Mouse (Mus musculus): Measurements from ENCODE around the gene Gm3278. TPM values are rescaled to one million over a fixed set of nuclear protein-coding genes. Genes with fewer than 3 reads are reported as not detected.
"Not testable (repeated sequence)": the region's sequence is repeated elsewhere in the genome, so short reads cannot be mapped to it uniquely, and the experiment has no call there.

The Gm3278 gene
- 0.24 TPM in 1 of 2 replicates, not detected in the other for polyA plus RNA-seq (2014; fragmentation: Nextera tagmentation; extraction: Ambion mirVana)

DNA sequence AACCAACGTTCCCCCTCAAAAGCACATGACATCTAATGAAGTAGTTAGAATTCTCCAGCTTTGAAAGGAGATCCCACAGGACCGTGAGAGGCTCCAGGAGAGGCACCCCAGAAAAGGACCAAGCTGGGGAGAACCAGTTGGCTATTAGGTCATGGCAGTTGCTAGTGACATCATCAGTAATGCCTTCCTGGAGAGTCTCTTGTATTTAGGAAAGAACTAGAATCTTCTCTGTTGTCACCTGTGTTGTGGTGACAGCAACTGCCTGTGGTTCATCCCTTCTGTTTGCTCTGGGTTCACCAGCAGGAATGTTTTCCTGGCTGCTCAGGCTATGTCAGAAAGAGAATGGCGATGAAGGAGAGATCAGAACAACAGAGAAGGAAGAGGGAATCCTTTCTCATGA lies at the start of gene Gm3278:
TSS of gene Gm3278 (plus strand) at position 301 of the 400 bp plus-strand sequence.
- 50% methylated on average over 1 of the region's 3 CpGs for WGBS (ENCODE audit: insufficient replicate concordance)
- H3K9me3 ChIP-seq (replicated peaks; ENCODE audit: control insufficient read depth, low read length); H3K9ac ChIP-seq (ENCODE audit: low read depth, low read length); ATAC-seq (replicated peaks; ENCODE audit: insufficient number of reproducible peaks, low FRiP score, low TSS enrichment); H3K4me3 ChIP-seq (ENCODE audit: low read depth, low read length); H3K4me2 ChIP-seq; H3K4me1 ChIP-seq (ENCODE audit: control insufficient read depth, insufficient read depth, low read length); H3K36me3 ChIP-seq (ENCODE audit: control insufficient read depth, insufficient read depth, low read length); H3K27me3 ChIP-seq (ENCODE audit: control insufficient read depth, insufficient read depth, low read length); H3K27ac ChIP-seq (ENCODE audit: low read depth, low read length): not testable (repeated sequence)

DNA sequence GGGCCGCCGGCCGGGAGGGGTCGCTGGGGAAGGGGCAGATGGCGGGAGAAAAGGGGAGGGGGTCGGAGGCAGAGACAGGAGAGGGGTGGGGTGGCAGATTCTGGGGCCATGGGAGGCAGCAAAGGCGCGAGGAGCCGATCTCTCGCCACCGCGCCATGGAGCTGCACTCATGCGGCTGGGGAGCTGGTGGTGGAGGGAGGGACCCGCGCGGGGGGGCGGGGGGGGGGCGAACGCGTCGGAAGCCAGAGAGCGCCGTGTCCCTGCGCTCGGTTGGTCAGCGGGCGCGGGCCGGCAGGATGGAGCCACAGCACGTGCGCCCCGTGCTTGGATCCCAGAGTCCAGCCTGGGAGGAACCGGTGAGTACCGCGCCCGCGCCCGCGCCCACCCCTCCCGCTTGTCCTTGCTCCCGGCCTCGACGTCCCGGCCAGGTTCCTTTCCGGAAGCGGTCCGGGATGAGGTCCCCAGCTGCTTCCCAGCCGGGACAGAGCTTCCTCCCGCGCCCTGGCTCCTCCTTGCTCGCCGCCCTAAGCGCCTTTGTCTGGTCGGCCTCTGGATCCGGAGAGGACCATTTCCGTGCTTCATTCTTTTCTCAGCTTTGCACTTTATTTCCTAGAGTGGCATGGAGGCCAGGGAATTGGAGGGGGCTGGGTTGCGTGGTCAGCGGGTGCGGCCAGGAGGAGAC lies 36.8 kb upstream of the Gm3278 start, which contains the start of gene Gm3264:
TSS of gene Gm3264 (plus strand) at position 278 of the 682 bp plus-strand sequence.
- H3K27me3 ChIP-seq (ENCODE audit: control insufficient read depth, insufficient read depth, low read length); H3K9ac ChIP-seq (ENCODE audit: low read depth, low read length); H3K27ac ChIP-seq (ENCODE audit: low read depth, low read length); H3K9me3 ChIP-seq (replicated peaks; ENCODE audit: control insufficient read depth, low read length); ATAC-seq (replicated peaks; ENCODE audit: insufficient number of reproducible peaks, low FRiP score, low TSS enrichment); H3K36me3 ChIP-seq (ENCODE audit: control insufficient read depth, insufficient read depth, low read length); H3K4me1 ChIP-seq (ENCODE audit: control insufficient read depth, insufficient read depth, low read length): not testable (repeated sequence)
- peak within 1 kb of the TSS; percentile 35 for H3K4me3 ChIP-seq (ENCODE audit: low read depth, low read length)
- 3% methylated on average over 31 of the region's 59 CpGs for WGBS (ENCODE audit: insufficient replicate concordance)
- H3K4me2 ChIP-seq, result peak within 1 kb of the TSS; percentile 50

Other genes starting within 250 kb of the Gm3278 start
- 0.79 and 1.2 TPM in 2 replicates for gene Gm3239, start 228.2 kb upstream of the Gm3278 start, polyA plus RNA-seq (2014; fragmentation: Nextera tagmentation; extraction: Ambion mirVana)
- 0.20 TPM in 1 of 2 replicates, not detected in the other for gene Gm7876, start 183.2 kb upstream of the Gm3278 start, polyA plus RNA-seq (2014; fragmentation: Nextera tagmentation; extraction: Ambion mirVana)
- 0.70 and 0.77 TPM in 2 replicates for gene Gm3252, start 165.6 kb upstream of the Gm3278 start, polyA plus RNA-seq (2014; fragmentation: Nextera tagmentation; extraction: Ambion mirVana)
- not detected in 2 replicates for gene Gm9602, start 116.1 kb upstream of the Gm3278 start, polyA plus RNA-seq (2014; fragmentation: Nextera tagmentation; extraction: Ambion mirVana)
- gene Gm3269, start 54.3 kb upstream of the Gm3278 start, polyA plus RNA-seq (2014; fragmentation: Nextera tagmentation; extraction: Ambion mirVana), result not detected in 2 replicates
- 1.9 and 2.8 TPM in 2 replicates for gene Gm3264, start 36.8 kb upstream of the Gm3278 start, polyA plus RNA-seq (2014; fragmentation: Nextera tagmentation; extraction: Ambion mirVana)
- not detected in 2 replicates for gene Gm8297, start 91.5 kb downstream of the Gm3278 start, polyA plus RNA-seq (2014; fragmentation: Nextera tagmentation; extraction: Ambion mirVana)
- gene Gm3298, start 123.5 kb downstream of the Gm3278 start, polyA plus RNA-seq (2014; fragmentation: Nextera tagmentation; extraction: Ambion mirVana), result not detected in 2 replicates
- gene 4930555G01Rik, start 158.2 kb downstream of the Gm3278 start, polyA plus RNA-seq (2014; fragmentation: Nextera tagmentation; extraction: Ambion mirVana), result not detected in 2 replicates
- gene Gm8281, start 178.6 kb downstream of the Gm3278 start, polyA plus RNA-seq (2014; fragmentation: Nextera tagmentation; extraction: Ambion mirVana), result 3.5 and 4.3 TPM in 2 replicates
- not detected in 2 replicates for gene Gm8279, start 239.1 kb downstream of the Gm3278 start, polyA plus RNA-seq (2014; fragmentation: Nextera tagmentation; extraction: Ambion mirVana)

Data from heart, embryonic 11.5 days (tissue).